Mouse (Mus musculus) MEL (cell line): ENCODE data around the gene Atp5l.

Experiments used
- GATA1 ChIP-seq: IDR thresholded peaks from 2 replicates; pipeline ENCODE4 v1.6.1; 2011; ENCODE audit warnings: low read depth, low read length, improper control_type of control experiment
- MAFK ChIP-seq: IDR thresholded peaks from 2 replicates; pipeline ENCODE4 v1.6.1; 2011; ENCODE audit warnings: low read depth, mild to moderate bottlenecking, low read length, improper control_type of control experiment, borderline replicate concordance
- MAX ChIP-seq: IDR thresholded peaks from 2 replicates; pipeline ENCODE4 v1.6.1; 2011; ENCODE audit warnings: low read length, improper control_type of control experiment
- NRF1 ChIP-seq: IDR thresholded peaks from 2 replicates; pipeline ENCODE4 v1.6.1; 2014; ENCODE audit warnings: low read depth, mild to moderate bottlenecking, inconsistent platforms, low read length, improper control_type of control experiment, moderate library complexity; ENCODE audit not compliant: poor library complexity, insufficient read depth, severe bottlenecking
- POLR2A ChIP-seq, 2 experiments: IDR thresholded peaks; 2 replicates each; pipeline ENCODE4 v1.6.1; 2011 to 2012; ENCODE audit warnings: low read length in 2 of 2, mild to moderate bottlenecking in 2 of 2, control low read depth in 1 of 2, improper control_type of control experiment in 1 of 2, low read depth in 1 of 2, moderate library complexity in 1 of 2; ENCODE audit not compliant: control insufficient read depth in 1 of 2, insufficient read depth in 1 of 2, poor library complexity in 1 of 2
- POLR2AphosphoS5 ChIP-seq: IDR thresholded peaks from 2 replicates; pipeline ENCODE4 v1.6.1; 2012; ENCODE audit warnings: low read depth, borderline replicate concordance, mild to moderate bottlenecking, inconsistent platforms, low read length, moderate library complexity, mixed read lengths
- UBTF ChIP-seq: IDR thresholded peaks from 2 replicates; pipeline ENCODE4 v1.6.1; 2012; ENCODE audit warnings: low read depth, mild to moderate bottlenecking, inconsistent platforms, low read length, improper control_type of control experiment, moderate library complexity, borderline replicate concordance; ENCODE audit not compliant: insufficient read depth

GRCm38 (mm10) chr9:44891210-44891609, 29.3 kb downstream of the Atp5l start:
- TF ChIP-seq MAX (no peak), MAFK (no peak), POLR2A (IDR thresholded peaks at IDR 0.05; ENCODE audit: control insufficient read depth in 1 of 2, insufficient read depth in 1 of 2, low read depth in 1 of 2, low read length in 2 of 2, poor library complexity in 1 of 2) (no peak), GATA1 (no peak), UBTF (no peak), NRF1 (no peak), POLR2AphosphoS5 (no peak)
